Mouse (Mus musculus): ENCODE data around the gene Nod2. TPM values are rescaled to one million over a fixed set of nuclear protein-coding genes. Genes with fewer than 3 reads are reported as not detected.

Gene Nod2
- 1 to 10 TPM; 1.2 to 1.3 TPM for total RNA-seq (2021)

- intact Hi-C loops (cut with DNase I) = no loop called here
- DNase-seq (ENCODE audit: low spot score) = peak; percentile 82
Measured at GRCm38 (mm10) chr8:88646837-88647778, at the start of gene Nod2. TSS of gene Nod2 (plus strand) at chr8:88647315.

- intact Hi-C loops (cut with DNase I) = no loop called here
- DNase-seq (ENCODE audit: low spot score) = no peak
Measured at GRCm38 (mm10) chr8:88598578-88598977, 48.5 kb upstream of the Nod2 start.

GRCm38 (mm10) chr8:88599491-88599890, 47.6 kb upstream of the Nod2 start:
- no peak for DNase-seq (ENCODE audit: low spot score)
- intact Hi-C loops (cut with DNase I) = no loop called here

- DNase-seq (ENCODE audit: low spot score) = no peak
- intact Hi-C loops (cut with DNase I) = no loop called here
Measured at GRCm38 (mm10) chr8:88603446-88603989, 43.6 kb upstream of the Nod2 start.

GRCm38 (mm10) chr8:88604065-88605038, 42.8 kb upstream of the Nod2 start:
- intact Hi-C loops (cut with DNase I) = no loop called here
- DNase-seq (ENCODE audit: low spot score) = no peak

- no peak for DNase-seq (ENCODE audit: low spot score)
- intact Hi-C loops (cut with DNase I) = no loop called here
Measured at GRCm38 (mm10) chr8:88605361-88606040, 41.6 kb upstream of the Nod2 start.

GRCm38 (mm10) chr8:88609036-88609435, 38.1 kb upstream of the Nod2 start:
- intact Hi-C loops (cut with DNase I) = no loop called here
- no peak for DNase-seq (ENCODE audit: low spot score)

- no peak for DNase-seq (ENCODE audit: low spot score)
- intact Hi-C loops (cut with DNase I) = no loop called here
Measured at GRCm38 (mm10) chr8:88610271-88610670, 36.8 kb upstream of the Nod2 start.

- no peak for DNase-seq (ENCODE audit: low spot score)
- intact Hi-C loops (cut with DNase I) = no loop called here
Measured at GRCm38 (mm10) chr8:88614981-88615380, 32.1 kb upstream of the Nod2 start.

- DNase-seq (ENCODE audit: low spot score) = no peak
- intact Hi-C loops (cut with DNase I) = no loop called here
Measured at GRCm38 (mm10) chr8:88618612-88619011, 28.5 kb upstream of the Nod2 start.

GRCm38 (mm10) chr8:88619513-88619912, 27.6 kb upstream of the Nod2 start:
- intact Hi-C loops (cut with DNase I) = no loop called here
- DNase-seq (ENCODE audit: low spot score) = no peak

GRCm38 (mm10) chr8:88620931-88621330, 26.2 kb upstream of the Nod2 start:
- intact Hi-C loops (cut with DNase I) = loop anchor here (2.0 to 5.0 kb wide), 3 partner anchors 99 to 354 kb away; partner anchors contain the start of genes Brd7 and Nkd1
- DNase-seq (ENCODE audit: low spot score) = no peak

GRCm38 (mm10) chr8:88621408-88621807, 25.7 kb upstream of the Nod2 start:
- DNase-seq (ENCODE audit: low spot score) = peak; percentile 28
- intact Hi-C loops (cut with DNase I) = loop anchor here (2.0 to 5.0 kb wide), 3 partner anchors 99 to 354 kb away; partner anchors contain the start of genes Brd7 and Nkd1

- no peak for DNase-seq (ENCODE audit: low spot score)
- intact Hi-C loops (cut with DNase I) = loop anchor here (5.0 kb wide), 2 partner anchors 101 to 356 kb away; partner anchors contain the start of gene Nkd1
Measured at GRCm38 (mm10) chr8:88623351-88623750, 23.8 kb upstream of the Nod2 start.

- intact Hi-C loops (cut with DNase I) = loop anchor here (5.0 kb wide), 2 partner anchors 102 to 357 kb away; partner anchors contain the start of gene Nkd1
- DNase-seq (ENCODE audit: low spot score) = no peak
Measured at GRCm38 (mm10) chr8:88624276-88624675, 22.8 kb upstream of the Nod2 start.

- DNase-seq (ENCODE audit: low spot score) = no peak
- intact Hi-C loops (cut with DNase I) = loop anchor here (2.0 kb wide), 1 partner anchor 24 kb away; no protein-coding TSS in a partner anchor
Measured at GRCm38 (mm10) chr8:88626433-88626832, 20.7 kb upstream of the Nod2 start.

- intact Hi-C loops (cut with DNase I) = loop anchor here (2.0 kb wide), 1 partner anchor 24 kb away; no protein-coding TSS in a partner anchor
Measured at GRCm38 (mm10) chr8:88626940-88627264, 20.2 kb upstream of the Nod2 start.

GRCm38 (mm10) chr8:88627265-88627991, 19.7 kb upstream of the Nod2 start:
- intact Hi-C loops (cut with DNase I) = loop anchor here (2.0 kb wide), 1 partner anchor 23 kb away; no protein-coding TSS in a partner anchor
- DNase-seq (ENCODE audit: low spot score) = peak; percentile 58

More at GRCm38 (mm10) chr8:88626940-88627264, 20.2 kb upstream of the Nod2 start:
- DNase-seq (ENCODE audit: low spot score) = no peak

Data from heart, postnatal 25 days (tissue).